Mouse (Mus musculus): ENCODE data around the gene Tmem109. TPM values are rescaled to one million over a fixed set of nuclear protein-coding genes. Genes with fewer than 3 reads are reported as not detected.

Gene Tmem109
- total and polyA plus RNA-seq, 3 experiments = 101 to 160 (median 109) TPM

DNA sequence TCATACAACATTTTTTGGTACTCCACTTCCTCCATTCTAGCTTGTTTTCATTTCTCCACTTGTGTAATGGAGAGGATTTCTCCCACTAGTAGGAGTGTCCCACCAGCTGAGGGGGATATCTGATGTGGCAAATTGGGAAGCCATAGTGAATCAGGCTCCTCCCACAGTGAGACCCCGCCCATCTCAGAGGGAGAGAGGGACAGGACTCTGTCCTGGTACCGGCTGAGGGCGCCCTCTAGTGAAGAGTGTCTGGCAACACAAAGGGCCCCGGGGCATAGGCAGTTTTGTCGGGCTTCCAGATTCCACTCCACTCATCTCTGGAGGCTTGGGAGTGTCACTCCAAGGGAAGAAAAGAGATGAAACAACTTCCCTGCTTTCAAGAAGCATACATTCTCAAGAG is 50.4 kb downstream of the Tmem109 start:
- Histone ChIP-seq H3K36me3 (ENCODE audit: control insufficient read depth, insufficient read depth, low read length) (no peaks in the 10 kb centered on the region), H3K4me1 (ENCODE audit: control insufficient read depth, insufficient read depth, low read length) (no peaks in the 10 kb centered on the region), H3K9ac (ENCODE audit: low read depth, low read length) (no peak overlapping the region), H3K27ac (no peak overlapping the region), H3K4me3 (no peak overlapping the region), H3K27me3 (ENCODE audit: control insufficient read depth, insufficient read depth, low read length) (no peaks in the 10 kb centered on the region), H3K79me2 (replicated peaks; ENCODE audit: control insufficient read depth, insufficient read depth, low read length) (no peaks in the 10 kb centered on the region)
- intact Hi-C loops (cut with DNase I) = loop anchor here (1.0 to 5.0 kb wide), 2 partner anchors 117 to 126 kb away; no protein-coding TSS in a partner anchor
- peak; percentile 65 to 69 for DNase-seq
- TF ChIP-seq CTCF (IDR thresholded peaks at IDR 0.05) (peak; percentile 77), POLR2A (IDR thresholded peaks at IDR 0.05; ENCODE audit: insufficient read depth, low read depth, low read length) (no peak)
- 10% methylated on average over 5 of the region's 5 CpGs for WGBS

DNA sequence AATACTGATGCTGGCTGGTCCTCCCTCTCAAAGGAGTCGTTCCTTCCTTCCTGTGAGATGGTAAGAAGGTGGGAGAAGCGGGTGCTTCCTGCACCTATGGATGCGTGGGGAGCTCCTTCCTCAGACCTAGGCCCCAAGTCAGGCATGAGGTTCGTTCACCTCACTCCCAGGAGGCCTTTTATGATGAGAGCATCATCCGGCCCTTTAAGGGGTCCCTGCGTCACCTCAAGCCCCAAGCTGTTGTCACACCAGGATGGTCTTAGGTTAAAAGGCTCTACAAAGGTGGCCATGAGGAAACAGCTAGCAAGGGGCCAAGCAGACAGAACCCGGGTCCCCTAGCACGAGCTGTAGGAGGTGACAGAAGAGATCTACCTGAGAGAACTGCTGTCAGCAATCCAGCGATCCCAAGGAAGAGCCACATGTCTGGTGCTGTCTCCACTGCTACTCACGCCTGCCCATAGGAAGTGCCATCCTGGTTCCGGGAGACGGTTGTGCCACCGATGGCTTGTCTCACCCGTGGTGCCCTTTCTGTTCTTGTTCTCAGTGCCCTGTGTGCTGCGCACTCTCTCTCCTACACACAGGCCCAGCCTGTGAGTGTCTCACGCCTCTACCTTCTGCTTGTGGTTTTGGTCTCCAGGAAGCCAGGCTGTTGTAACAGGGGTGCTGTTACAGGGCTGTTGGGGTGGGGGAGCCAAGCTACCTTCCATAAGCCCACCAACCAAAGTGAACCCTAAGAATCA is 52.2 kb downstream of the Tmem109 start, which contains the start of gene Cd6:
Gene Cd6 (minus strand): TSS at position 623 of the 740 bp plus-strand sequence.
- H3K4me1 ChIP-seq (ENCODE audit: control insufficient read depth, insufficient read depth, low read length) = no peaks in the 10 kb centered on the region
- no peak within 1 kb of the TSS for H3K4me3 ChIP-seq
- no peak for DNase-seq
- no peaks in the 10 kb centered on the region for H3K79me2 ChIP-seq (replicated peaks; ENCODE audit: control insufficient read depth, insufficient read depth, low read length)
- no peaks in the 10 kb centered on the region for H3K27me3 ChIP-seq (ENCODE audit: control insufficient read depth, insufficient read depth, low read length)
- no peak within 1 kb of the TSS for H3K27ac ChIP-seq
- no peaks in the 10 kb centered on the region for H3K36me3 ChIP-seq (ENCODE audit: control insufficient read depth, insufficient read depth, low read length)
- no peak within 1 kb of the TSS for H3K9ac ChIP-seq (ENCODE audit: low read depth, low read length)
- intact Hi-C loops (cut with DNase I) = loop anchor here (5.0 kb wide), 1 partner anchor 128 kb away; no protein-coding TSS in a partner anchor
- TF ChIP-seq CTCF (IDR thresholded peaks at IDR 0.05) = no peak
- no peak for TF ChIP-seq EP300 (IDR thresholded peaks at IDR 0.05; ENCODE audit: insufficient read depth, low read depth, low read length)
- 86% methylated on average over 16 of the region's 16 CpGs for WGBS

- WGBS = 84% methylated on average over 5 of the region's 5 CpGs
- Histone ChIP-seq H3K9ac (ENCODE audit: low read depth, low read length) (no peak overlapping the region), H3K79me2 (replicated peaks; ENCODE audit: control insufficient read depth, insufficient read depth, low read length) (no peaks in the 10 kb centered on the region), H3K4me1 (ENCODE audit: control insufficient read depth, insufficient read depth, low read length) (no peaks in the 10 kb centered on the region), H3K27me3 (ENCODE audit: control insufficient read depth, insufficient read depth, low read length) (no peaks in the 10 kb centered on the region), H3K36me3 (ENCODE audit: control insufficient read depth, insufficient read depth, low read length) (no peaks in the 10 kb centered on the region), H3K4me3 (no peak overlapping the region), H3K27ac (no peak overlapping the region)
- intact Hi-C loops (cut with DNase I) = no loop called here
- no peak for TF ChIP-seq CTCF (IDR thresholded peaks at IDR 0.05)
- no peak for TF ChIP-seq EP300 (IDR thresholded peaks at IDR 0.05; ENCODE audit: insufficient read depth, low read depth, low read length)
- DNase-seq = no peak
These were observed 53.5 kb downstream of the Tmem109 start for GRCm38 (mm10) chr19:10828321-10828720.

DNA sequence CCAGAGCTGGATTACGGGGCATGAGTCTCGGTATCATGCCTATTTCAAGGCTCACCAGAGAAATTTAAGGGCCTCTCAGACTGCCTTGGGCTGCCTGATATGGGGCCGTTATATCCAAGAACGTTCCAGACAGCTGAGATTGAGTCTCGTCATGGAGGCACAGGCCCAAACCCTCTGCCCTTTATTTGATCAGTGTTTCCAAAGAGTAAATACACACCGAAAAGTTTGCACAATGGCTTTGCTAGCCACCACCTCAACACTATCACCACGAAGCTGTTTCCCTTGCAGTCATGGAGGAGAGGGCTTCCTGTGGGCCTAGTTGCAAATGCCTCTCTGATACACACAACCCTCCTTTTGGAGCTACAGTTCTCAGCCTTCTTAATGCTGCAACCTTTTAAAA is 57.7 kb downstream of the Tmem109 start:
- 82% methylated on average over 7 of the region's 7 CpGs for whole genome bisulfite sequencing
- intact Hi-C loops (cut with DNase I) = no loop called here
- no peak for DNase-seq

DNA sequence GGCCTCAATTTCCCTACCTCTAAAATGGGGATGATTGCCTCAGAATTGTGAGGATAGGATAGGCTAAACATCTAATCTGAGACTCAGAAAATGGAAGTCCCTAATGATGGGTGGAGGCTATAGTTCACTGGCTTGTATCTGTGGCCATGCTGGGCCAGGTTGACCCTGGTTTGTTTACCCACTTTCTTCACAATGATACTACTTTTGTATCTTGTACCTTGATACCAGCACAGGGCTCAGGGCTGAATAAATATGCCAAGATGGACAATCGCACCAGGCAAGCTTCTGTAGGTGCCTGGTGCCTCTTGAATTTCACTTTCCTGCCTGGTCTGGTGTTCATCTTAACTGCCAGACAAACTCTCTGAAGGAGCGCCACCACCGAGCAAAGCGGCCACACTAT is 59.3 kb downstream of the Tmem109 start:
- intact Hi-C loops (cut with DNase I) = no loop called here
- H3K9ac ChIP-seq (ENCODE audit: low read depth, low read length) = no peak overlapping the region
- no peak for TF ChIP-seq EP300 (IDR thresholded peaks at IDR 0.05; ENCODE audit: insufficient read depth, low read depth, low read length)
- no peak for TF ChIP-seq POLR2A (IDR thresholded peaks at IDR 0.05; ENCODE audit: insufficient read depth, low read depth, low read length)
- no peak for TF ChIP-seq CTCF (IDR thresholded peaks at IDR 0.05)
- no peak overlapping the region for H3K4me3 ChIP-seq
- no peaks in the 10 kb centered on the region for H3K79me2 ChIP-seq (replicated peaks; ENCODE audit: control insufficient read depth, insufficient read depth, low read length)
- no peaks in the 10 kb centered on the region for H3K27me3 ChIP-seq (ENCODE audit: control insufficient read depth, insufficient read depth, low read length)
- WGBS = 94% methylated on average over 4 of the region's 4 CpGs
- no peaks in the 10 kb centered on the region for H3K4me1 ChIP-seq (ENCODE audit: control insufficient read depth, insufficient read depth, low read length)
- no peak for DNase-seq
- no peaks in the 10 kb centered on the region for H3K36me3 ChIP-seq (ENCODE audit: control insufficient read depth, insufficient read depth, low read length)
- H3K27ac ChIP-seq = no peak overlapping the region

More for the DNA sequence above, 57.7 kb downstream of the Tmem109 start:
- Histone ChIP-seq H3K27me3 (ENCODE audit: control insufficient read depth, insufficient read depth, low read length) (no peaks in the 10 kb centered on the region), H3K9ac (ENCODE audit: low read depth, low read length) (no peak overlapping the region), H3K79me2 (replicated peaks; ENCODE audit: control insufficient read depth, insufficient read depth, low read length) (no peaks in the 10 kb centered on the region), H3K36me3 (ENCODE audit: control insufficient read depth, insufficient read depth, low read length) (no peaks in the 10 kb centered on the region), H3K27ac (no peak overlapping the region), H3K4me3 (no peak overlapping the region), H3K4me1 (ENCODE audit: control insufficient read depth, insufficient read depth, low read length) (no peaks in the 10 kb centered on the region)
- no peak for TF ChIP-seq CTCF (IDR thresholded peaks at IDR 0.05)
- no peak for TF ChIP-seq EP300 (IDR thresholded peaks at IDR 0.05; ENCODE audit: insufficient read depth, low read depth, low read length)
- TF ChIP-seq POLR2A (IDR thresholded peaks at IDR 0.05; ENCODE audit: insufficient read depth, low read depth, low read length) = no peak

GRCm38 (mm10) chr19:10821319-10821718 is 60.5 kb downstream of the Tmem109 start:
- no peaks in the 10 kb centered on the region for H3K27me3 ChIP-seq (ENCODE audit: control insufficient read depth, insufficient read depth, low read length)
- H3K4me3 ChIP-seq = no peak overlapping the region
- intact Hi-C loops (cut with DNase I) = no loop called here
- H3K27ac ChIP-seq = no peak overlapping the region
- DNase-seq = no peak
- TF ChIP-seq EP300 (IDR thresholded peaks at IDR 0.05; ENCODE audit: insufficient read depth, low read depth, low read length) (no peak), CTCF (IDR thresholded peaks at IDR 0.05) (no peak), POLR2A (IDR thresholded peaks at IDR 0.05; ENCODE audit: insufficient read depth, low read depth, low read length) (no peak)
- no peaks in the 10 kb centered on the region for H3K79me2 ChIP-seq (replicated peaks; ENCODE audit: control insufficient read depth, insufficient read depth, low read length)
- WGBS = 66% methylated on average over 7 of the region's 7 CpGs
- H3K36me3 ChIP-seq (ENCODE audit: control insufficient read depth, insufficient read depth, low read length) = no peaks in the 10 kb centered on the region
- no peaks in the 10 kb centered on the region for H3K4me1 ChIP-seq (ENCODE audit: control insufficient read depth, insufficient read depth, low read length)
- H3K9ac ChIP-seq (ENCODE audit: low read depth, low read length) = no peak overlapping the region

Other genes with a start within 250 kb of the Tmem109 start
- not detected for gene Vwce, start 247.8 kb downstream of the Tmem109 start, total RNA-seq (2021)
- gene Vwce, start 247.8 kb downstream of the Tmem109 start, polyA plus RNA-seq (2012; rRNA removed) = not detected in 2 replicates
- gene Pga5, start 203.9 kb downstream of the Tmem109 start, total RNA-seq (2021) = not detected
- not detected in 2 replicates for gene Pga5, start 203.9 kb downstream of the Tmem109 start, polyA plus RNA-seq (2012; rRNA removed)
- 10 to 100 TPM; 18.6 to 20.7 TPM for gene Vps37c, start 193.3 kb downstream of the Tmem109 start, total RNA-seq (2021)
- gene Vps37c, start 193.3 kb downstream of the Tmem109 start, polyA plus RNA-seq (2012; rRNA removed) = 23.7 and 24.6 TPM in 2 replicates
- under 1 TPM; 0.11 to 0.26 TPM for gene Cd5, start 143.0 kb downstream of the Tmem109 start, total RNA-seq (2021)
- gene Cd5, start 143.0 kb downstream of the Tmem109 start, polyA plus RNA-seq (2012; rRNA removed) = 0.35 and 0.80 TPM in 2 replicates
- gene Cd6, start 51.9 kb downstream of the Tmem109 start, total RNA-seq (2021) = under 1 TPM in 1 of 2 experiments, not detected in 1; 0.07 TPM
- gene Cd6, start 51.9 kb downstream of the Tmem109 start, polyA plus RNA-seq (2012; rRNA removed) = 0.44 and 0.76 TPM in 2 replicates
- gene Slc15a3, start 42.3 kb downstream of the Tmem109 start, total RNA-seq (2021) = 1 to 10 TPM; 2.1 to 2.3 TPM
- gene Slc15a3, start 42.3 kb downstream of the Tmem109 start, polyA plus RNA-seq (2012; rRNA removed) = 3.9 and 4.9 TPM in 2 replicates
- gene Tmem132a, start 12.1 kb downstream of the Tmem109 start, total RNA-seq (2021) = 10 to 100 TPM; 10.7 to 12.0 TPM
- gene Tmem132a, start 12.1 kb downstream of the Tmem109 start, polyA plus RNA-seq (2012; rRNA removed) = 11.1 and 11.5 TPM in 2 replicates
- gene Prpf19, start 13.2 kb upstream of the Tmem109 start, total RNA-seq (2021) = 100 to 1,000 TPM; 216 to 243 TPM
- 432 and 512 TPM in 2 replicates for gene Prpf19, start 13.2 kb upstream of the Tmem109 start, polyA plus RNA-seq (2012; rRNA removed)
- not detected for gene Zp1, start 38.6 kb upstream of the Tmem109 start, total RNA-seq (2021)
- not detected in 2 replicates for gene Zp1, start 38.6 kb upstream of the Tmem109 start, polyA plus RNA-seq (2012; rRNA removed)
- gene Ptgdr2, start 55.2 kb upstream of the Tmem109 start, total RNA-seq (2021) = not detected
- gene Ptgdr2, start 55.2 kb upstream of the Tmem109 start, polyA plus RNA-seq (2012; rRNA removed) = 0.09 and 0.10 TPM in 2 replicates
- 1 to 10 TPM; 6.9 to 7.1 TPM for gene Ccdc86, start 67.3 kb upstream of the Tmem109 start, total RNA-seq (2021)
- gene Ccdc86, start 67.3 kb upstream of the Tmem109 start, polyA plus RNA-seq (2012; rRNA removed) = 3.0 and 3.1 TPM in 2 replicates
- not detected for gene Ms4a10, start 92.7 kb upstream of the Tmem109 start, total RNA-seq (2021)
- not detected in 2 replicates for gene Ms4a10, start 92.7 kb upstream of the Tmem109 start, polyA plus RNA-seq (2012; rRNA removed)
- not detected for gene Ms4a15, start 111.2 kb upstream of the Tmem109 start, total RNA-seq (2021)
- gene Ms4a15, start 111.2 kb upstream of the Tmem109 start, polyA plus RNA-seq (2012; rRNA removed) = not detected in 2 replicates
- gene Ms4a18, start 136.0 kb upstream of the Tmem109 start, total RNA-seq (2021) = not detected
- not detected in 2 replicates for gene Ms4a18, start 136.0 kb upstream of the Tmem109 start, polyA plus RNA-seq (2012; rRNA removed)
- 1 to 10 TPM; 2.2 to 2.4 TPM for gene Ms4a8a, start 199.1 kb upstream of the Tmem109 start, total RNA-seq (2021)
- gene Ms4a8a, start 199.1 kb upstream of the Tmem109 start, polyA plus RNA-seq (2012; rRNA removed) = 1.1 and 1.7 TPM in 2 replicates
- gene 1700017D01Rik, start 248.9 kb upstream of the Tmem109 start, total RNA-seq (2021) = not detected
- 0.08 and 0.15 TPM in 2 replicates for gene 1700017D01Rik, start 248.9 kb upstream of the Tmem109 start, polyA plus RNA-seq (2012; rRNA removed)